Mouse (Mus musculus): ENCODE measurements around the gene Dennd5b.
A peak's percentile ranks its signal among the peaks of the same experiment; 100 is the strongest.
"Not testable (repeated sequence)": the region's sequence is repeated elsewhere in the genome, so short reads cannot be mapped to it uniquely, and the experiment has no call there.

Dennd5b gene

GRCm38 (mm10) chr6:149010766-149011301 lies 90.6 kb downstream of the Dennd5b start:
- peak in 1 of 2 experiments; percentile 15 for DNase-seq (ENCODE audit: low spot score in 2 of 2)

GRCm38 (mm10) chr6:149005009-149005408 lies 96.5 kb downstream of the Dennd5b start:
- no peak for DNase-seq (ENCODE audit: low spot score in 2 of 2)

GRCm38 (mm10) chr6:148994327-148994999 lies 107.0 kb downstream of the Dennd5b start:
- no peak for DNase-seq (ENCODE audit: low spot score in 2 of 2)

GRCm38 (mm10) chr6:148993117-148994077 lies 108.1 kb downstream of the Dennd5b start:
- no peak for DNase-seq (ENCODE audit: low spot score in 2 of 2)

- DNase-seq (ENCODE audit: low spot score in 2 of 2): no peak
Measured at GRCm38 (mm10) chr6:148992373-148993116, 108.9 kb downstream of the Dennd5b start.

GRCm38 (mm10) chr6:148991660-148992372 lies 109.7 kb downstream of the Dennd5b start:
- no peak for DNase-seq (ENCODE audit: low spot score in 2 of 2)

- DNase-seq (ENCODE audit: low spot score in 2 of 2): not testable (repeated sequence)
Measured at GRCm38 (mm10) chr6:148989792-148990491, 111.5 kb downstream of the Dennd5b start.

GRCm38 (mm10) chr6:148986003-148986402 lies 115.5 kb downstream of the Dennd5b start:
- no peak for DNase-seq (ENCODE audit: low spot score in 2 of 2)

- DNase-seq (ENCODE audit: low spot score in 2 of 2): no peak
Measured at GRCm38 (mm10) chr6:148980495-148980894, 121.0 kb downstream of the Dennd5b start.

- DNase-seq (ENCODE audit: low spot score in 2 of 2): no peak
Measured at GRCm38 (mm10) chr6:148975096-148975495, 126.4 kb downstream of the Dennd5b start.

GRCm38 (mm10) chr6:148972891-148973290 lies 128.6 kb downstream of the Dennd5b start:
- DNase-seq (ENCODE audit: low spot score in 2 of 2): no peak

- no peak for DNase-seq (ENCODE audit: low spot score in 2 of 2)
Measured at GRCm38 (mm10) chr6:148972059-148972848, 129.2 kb downstream of the Dennd5b start.

GRCm38 (mm10) chr6:148971385-148971940 lies 130.0 kb downstream of the Dennd5b start:
- no peak for DNase-seq (ENCODE audit: low spot score in 2 of 2)

GRCm38 (mm10) chr6:148961285-148961684 lies 140.2 kb downstream of the Dennd5b start:
- DNase-seq (ENCODE audit: low spot score in 2 of 2): no peak

GRCm38 (mm10) chr6:148959540-148960238 lies 141.8 kb downstream of the Dennd5b start:
- no peak for DNase-seq (ENCODE audit: low spot score in 2 of 2)

GRCm38 (mm10) chr6:148958712-148959111 lies 142.8 kb downstream of the Dennd5b start:
- DNase-seq (ENCODE audit: low spot score in 2 of 2): no peak

GRCm38 (mm10) chr6:148957046-148957445 lies 144.4 kb downstream of the Dennd5b start:
- DNase-seq (ENCODE audit: low spot score in 2 of 2): no peak

- DNase-seq (ENCODE audit: low spot score in 2 of 2): no peak
Measured at GRCm38 (mm10) chr6:148955641-148956420, 145.6 kb downstream of the Dennd5b start.
